Mouse (Mus musculus) midbrain, embryonic 15.5 days (tissue): ENCODE results near the gene Slc6a3. TPM values are rescaled to one million over a fixed set of nuclear protein-coding genes. Genes with fewer than 3 reads are reported as not detected.
A peak's percentile ranks its signal among the peaks of the same experiment; 100 is the strongest.

ENCODE experiments used
- ATAC-seq: fragments of 200-750 bp; cut with Nextera tagmentation; replicated peaks from 2 replicates; pipeline ENCODE4 v1.8.0; 2017; ENCODE audit warnings: moderate TSS enrichment
- H3K27ac ChIP-seq: fragments of 300-500 bp; sonication (generic); 2 replicates; pipeline ENCODE4 v1.5.1; 2015; ENCODE audit warnings: mild to moderate bottlenecking, inconsistent platforms
- H3K27me3 ChIP-seq: fragments of 300-500 bp; sonication (generic); replicated peaks from 2 replicates; pipeline ENCODE4 v1.6.1; 2015; ENCODE audit warnings: inconsistent platforms
- H3K36me3 ChIP-seq: fragments of 300-500 bp; sonication (generic); replicated peaks from 2 replicates; pipeline ENCODE4 v1.6.1; 2015; ENCODE audit warnings: inconsistent platforms
- H3K4me1 ChIP-seq: fragments of 300-500 bp; sonication (generic); 2 replicates; pipeline ENCODE4 v1.6.1; 2015; ENCODE audit warnings: inconsistent platforms
- H3K4me2 ChIP-seq: fragments of 300-500 bp; sonication (generic); 2 replicates; pipeline ENCODE4 v1.6.1; 2015; ENCODE audit warnings: inconsistent platforms, mild to moderate bottlenecking, moderate library complexity
- H3K4me3 ChIP-seq: fragments of 300-500 bp; sonication (generic); 2 replicates; pipeline ENCODE4 v1.5.1; 2015; ENCODE audit warnings: mild to moderate bottlenecking, inconsistent platforms
- H3K9ac ChIP-seq: fragments of 300-500 bp; sonication (generic); 2 replicates; pipeline ENCODE4 v1.6.1; 2015; ENCODE audit warnings: mild to moderate bottlenecking, inconsistent platforms
- H3K9me3 ChIP-seq: fragments of 300-500 bp; sonication (generic); 2 replicates; pipeline ENCODE4 v1.6.1; 2016; ENCODE audit warnings: inconsistent platforms
- WGBS: fragments of 180-500 bp; shearing (Covaris S2); methylation state at CpG from one replicate; pipeline ENCODE4 v1.1.7; 2015; ENCODE audit warnings: mixed read lengths; 5-methylcytosine and 5-hydroxymethylcytosine counted together
- polyA plus RNA-seq: library from polyadenylated mRNA; unstranded; fragments of >200 nt; fragmentation: Nextera tagmentation; extraction: Ambion mirVana; gene quantifications from 2 replicates; pipeline ENCODE4 v1.2.1, GENCODE M21; 2015

Slc6a3 gene
- polyA plus RNA-seq, result 10.9 and 13.3 TPM in 2 replicates

- Histone ChIP-seq H3K4me2 (peak within 1 kb of the TSS; percentile 91), H3K27me3 (peaks cover 40% of the 10 kb centered on the region)
- WGBS, result under 1% methylated on average over 26 of the region's 26 CpGs
Observed at GRCm38 (mm10) chr13:73536403-73536821, at the start of gene Slc6a3. Gene Slc6a3, plus strand, starts transcription at chr13:73536747.

DNA sequence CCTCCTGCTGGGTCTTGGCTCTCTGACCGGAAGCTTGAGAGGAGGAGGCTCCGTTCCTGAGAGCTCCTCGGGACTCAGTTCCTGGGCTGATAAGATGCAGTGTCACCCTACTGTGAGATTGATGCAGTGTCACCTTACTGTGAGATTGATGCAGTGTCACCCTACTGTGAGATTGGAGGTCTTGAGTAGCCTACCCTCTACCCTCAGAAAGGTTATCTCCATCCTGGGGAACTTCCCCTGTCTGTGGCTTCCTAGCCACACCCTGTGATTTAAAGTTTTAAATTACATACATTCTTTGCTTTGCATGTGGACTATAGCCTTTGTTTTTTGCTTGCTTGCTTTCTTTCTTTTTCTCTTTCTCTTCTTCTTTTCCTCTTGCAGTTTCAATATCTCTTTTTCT, 48.4 kb upstream of the Slc6a3 start:
- ATAC-seq, result no peak
- peaks cover 39% of the 10 kb centered on the region for H3K36me3 ChIP-seq
- 75% methylated on average over 3 of the region's 3 CpGs for WGBS
- H3K4me1 ChIP-seq, result no peaks in the 10 kb centered on the region
- H3K27ac ChIP-seq, result no peak overlapping the region
- no peaks in the 10 kb centered on the region for H3K27me3 ChIP-seq
- no peak overlapping the region for H3K4me2 ChIP-seq
- H3K9ac ChIP-seq, result no peak overlapping the region
- H3K4me3 ChIP-seq, result no peak overlapping the region
- no peaks in the 10 kb centered on the region for H3K9me3 ChIP-seq

More at GRCm38 (mm10) chr13:73536403-73536821, at the start of gene Slc6a3:
- peaks cover 12% of the 10 kb centered on the region for H3K4me1 ChIP-seq
- H3K27ac ChIP-seq, result no peak within 1 kb of the TSS
- no peaks in the 10 kb centered on the region for H3K36me3 ChIP-seq
- H3K4me3 ChIP-seq, result peak within 1 kb of the TSS; percentile 46
- H3K9ac ChIP-seq, result peak within 1 kb of the TSS; percentile 31
- no peaks in the 10 kb centered on the region for H3K9me3 ChIP-seq
- peak; percentile 82 for ATAC-seq

GRCm38 (mm10) chr13:73488707-73489106, 47.8 kb upstream of the Slc6a3 start:
- Histone ChIP-seq H3K4me2 (no peak overlapping the region), H3K9ac (no peak overlapping the region), H3K27ac (no peak overlapping the region), H3K27me3 (no peaks in the 10 kb centered on the region), H3K9me3 (no peaks in the 10 kb centered on the region), H3K36me3 (peaks cover 39% of the 10 kb centered on the region), H3K4me1 (no peaks in the 10 kb centered on the region), H3K4me3 (no peak overlapping the region)
- WGBS, result 90% methylated on average over 9 of the region's 9 CpGs
- peak; percentile 54; the same call in 1 of the 2 replicates for ATAC-seq

DNA sequence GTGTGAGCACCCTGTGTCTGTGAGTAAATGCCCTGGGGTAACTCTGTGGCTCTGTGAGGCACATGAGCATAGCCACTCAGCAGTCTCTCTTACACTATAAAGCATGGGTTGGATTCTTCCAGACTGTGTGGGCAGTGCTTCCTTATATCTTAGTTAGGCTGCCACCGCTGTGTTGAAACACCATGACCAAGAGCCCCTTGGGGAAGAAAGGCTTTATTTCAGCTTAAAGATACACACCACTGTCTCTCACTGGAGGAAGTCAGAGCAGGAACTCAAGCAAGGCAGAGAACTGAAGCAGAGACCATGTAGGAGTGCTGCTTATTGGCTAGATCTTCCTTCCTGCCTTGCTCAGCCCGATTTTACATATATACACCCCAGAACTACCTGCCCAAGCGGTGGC, 46.6 kb upstream of the Slc6a3 start:
- Histone ChIP-seq H3K27ac (no peak overlapping the region), H3K9ac (no peak overlapping the region)
- WGBS, result 91% methylated on average over 3 of the region's 3 CpGs

GRCm38 (mm10) chr13:73490564-73491170, 45.9 kb upstream of the Slc6a3 start:
- H3K4me1 ChIP-seq, result no peaks in the 10 kb centered on the region
- H3K27me3 ChIP-seq, result no peaks in the 10 kb centered on the region
- no peak overlapping the region for H3K9ac ChIP-seq
- ATAC-seq, result no peak
- no peaks in the 10 kb centered on the region for H3K9me3 ChIP-seq
- WGBS, result 81% methylated on average over 8 of the region's 8 CpGs
- no peak overlapping the region for H3K27ac ChIP-seq
- H3K36me3 ChIP-seq, result peaks cover 34% of the 10 kb centered on the region
- no peak overlapping the region for H3K4me2 ChIP-seq
- no peak overlapping the region for H3K4me3 ChIP-seq

More for the DNA sequence above, 46.6 kb upstream of the Slc6a3 start:
- Histone ChIP-seq H3K27me3 (no peaks in the 10 kb centered on the region), H3K4me3 (no peak overlapping the region), H3K4me2 (no peak overlapping the region), H3K4me1 (no peaks in the 10 kb centered on the region), H3K9me3 (no peaks in the 10 kb centered on the region), H3K36me3 (peaks cover 39% of the 10 kb centered on the region)
- ATAC-seq, result no peak

GRCm38 (mm10) chr13:73493183-73493582, 43.4 kb upstream of the Slc6a3 start:
- H3K4me2 ChIP-seq, result no peak overlapping the region
- peaks cover 30% of the 10 kb centered on the region for H3K36me3 ChIP-seq
- no peak overlapping the region for H3K4me3 ChIP-seq
- no peak overlapping the region for H3K27ac ChIP-seq
- H3K4me1 ChIP-seq, result no peaks in the 10 kb centered on the region
- no peak overlapping the region for H3K9ac ChIP-seq
- 91% methylated on average over 4 of the region's 4 CpGs for WGBS
- H3K9me3 ChIP-seq, result no peaks in the 10 kb centered on the region
- no peaks in the 10 kb centered on the region for H3K27me3 ChIP-seq
- no peak for ATAC-seq

- 97% methylated on average over 9 of the region's 9 CpGs for WGBS
- no peak for ATAC-seq
- Histone ChIP-seq H3K27ac (no peak overlapping the region), H3K4me3 (no peak overlapping the region), H3K27me3 (no peaks in the 10 kb centered on the region), H3K36me3 (peaks cover 31% of the 10 kb centered on the region), H3K4me1 (no peaks in the 10 kb centered on the region), H3K9ac (no peak overlapping the region), H3K4me2 (no peak overlapping the region), H3K9me3 (no peaks in the 10 kb centered on the region)
Observed at GRCm38 (mm10) chr13:73494528-73494927, 42.0 kb upstream of the Slc6a3 start.

- H3K27me3 ChIP-seq, result no peaks in the 10 kb centered on the region
- ATAC-seq, result no peak
- no peaks in the 10 kb centered on the region for H3K4me1 ChIP-seq
- no peak overlapping the region for H3K4me2 ChIP-seq
- H3K36me3 ChIP-seq, result peaks cover 22% of the 10 kb centered on the region
- H3K4me3 ChIP-seq, result no peak overlapping the region
- 83% methylated on average over 2 of the region's 2 CpGs for WGBS
- no peak overlapping the region for H3K9ac ChIP-seq
- H3K9me3 ChIP-seq, result no peaks in the 10 kb centered on the region
- no peak overlapping the region for H3K27ac ChIP-seq
Observed at GRCm38 (mm10) chr13:73496137-73496536, 40.4 kb upstream of the Slc6a3 start.

DNA sequence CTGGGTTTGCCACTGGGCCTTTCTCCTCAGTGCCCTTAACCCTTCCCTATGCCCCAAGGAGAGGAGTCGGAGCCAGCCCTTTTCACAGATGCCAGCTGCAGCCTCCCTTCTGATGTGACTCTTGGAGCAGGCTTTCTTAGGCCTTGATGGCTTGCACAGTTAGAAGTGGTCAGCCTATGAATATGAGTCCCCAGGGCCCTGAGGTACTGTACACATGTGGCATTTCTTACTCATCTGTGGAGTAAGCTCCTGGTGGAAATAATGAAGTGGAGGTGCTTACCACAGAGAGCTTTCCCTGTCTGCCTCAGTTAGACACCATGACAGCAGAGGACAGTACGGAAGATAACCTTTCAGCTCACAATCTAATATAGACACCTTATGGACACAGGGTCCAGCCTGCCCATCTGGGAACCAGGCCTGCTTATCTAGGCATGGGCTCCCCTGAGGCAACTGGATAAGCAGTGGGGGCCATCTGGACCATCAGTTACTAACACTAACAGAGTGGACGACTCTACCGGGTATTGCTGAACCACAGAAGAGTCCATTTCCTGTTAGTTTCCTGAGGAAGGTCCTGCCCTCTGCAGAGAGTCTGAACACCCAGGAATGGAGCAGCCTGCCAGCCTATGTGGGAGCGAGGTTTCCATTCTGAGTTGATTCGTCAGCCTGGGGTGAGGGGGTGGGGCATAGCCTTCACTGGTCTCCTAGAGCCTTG, 36.5 kb upstream of the Slc6a3 start:
- H3K4me1 ChIP-seq, result no peaks in the 10 kb centered on the region
- no peak overlapping the region for H3K4me2 ChIP-seq
- no peak for ATAC-seq
- H3K4me3 ChIP-seq, result no peak overlapping the region
- no peak overlapping the region for H3K27ac ChIP-seq
- peaks cover 19% of the 10 kb centered on the region; the same call in 1 of the 2 replicates for H3K36me3 ChIP-seq
- no peaks in the 10 kb centered on the region for H3K9me3 ChIP-seq
- 83% methylated on average over 6 of the region's 6 CpGs for WGBS
- H3K27me3 ChIP-seq, result no peaks in the 10 kb centered on the region
- H3K9ac ChIP-seq, result no peak overlapping the region

DNA sequence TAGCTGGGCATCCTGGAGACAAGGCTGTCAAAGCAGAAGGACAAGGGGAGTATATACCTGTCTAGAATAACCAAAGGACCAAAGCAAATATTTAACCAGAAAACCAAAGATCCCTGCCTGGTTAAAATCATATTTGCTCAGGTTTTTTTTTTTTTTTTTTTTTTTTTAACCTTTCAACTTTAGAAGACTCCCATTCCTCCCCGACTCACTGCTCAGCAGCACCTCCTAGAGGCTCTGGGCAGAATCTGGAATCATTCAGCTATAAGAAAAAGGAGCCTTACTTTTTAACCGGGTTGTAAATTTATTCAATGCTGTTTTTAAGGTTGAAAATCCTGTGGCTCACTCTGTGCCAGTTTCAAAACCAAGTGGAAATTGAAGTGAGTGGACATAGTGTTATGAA, 33.8 kb upstream of the Slc6a3 start:
- no peak for ATAC-seq
- WGBS, result 63% methylated on average over 2 of the region's 2 CpGs
- Histone ChIP-seq H3K9ac (no peak overlapping the region), H3K4me2 (no peak overlapping the region), H3K9me3 (no peaks in the 10 kb centered on the region), H3K4me1 (no peaks in the 10 kb centered on the region), H3K27ac (no peak overlapping the region), H3K27me3 (no peaks in the 10 kb centered on the region), H3K4me3 (no peak overlapping the region), H3K36me3 (peaks cover 15% of the 10 kb centered on the region; the same call in 1 of the 2 replicates)

GRCm38 (mm10) chr13:73505686-73506467, 30.7 kb upstream of the Slc6a3 start:
- Histone ChIP-seq H3K9me3 (no peaks in the 10 kb centered on the region), H3K27ac (no peak overlapping the region), H3K4me3 (no peak overlapping the region), H3K4me1 (no peaks in the 10 kb centered on the region), H3K9ac (no peak overlapping the region), H3K27me3 (no peaks in the 10 kb centered on the region), H3K36me3 (0 out of 2 replicates have a peak, but pooled peaks cover 4% of the 10 kb centered on the region), H3K4me2 (no peak overlapping the region)
- 0 out of 2 replicates have a peak, but pooled peaks have one; percentile 55 for ATAC-seq
- WGBS, result 71% methylated on average over 7 of the region's 7 CpGs

DNA sequence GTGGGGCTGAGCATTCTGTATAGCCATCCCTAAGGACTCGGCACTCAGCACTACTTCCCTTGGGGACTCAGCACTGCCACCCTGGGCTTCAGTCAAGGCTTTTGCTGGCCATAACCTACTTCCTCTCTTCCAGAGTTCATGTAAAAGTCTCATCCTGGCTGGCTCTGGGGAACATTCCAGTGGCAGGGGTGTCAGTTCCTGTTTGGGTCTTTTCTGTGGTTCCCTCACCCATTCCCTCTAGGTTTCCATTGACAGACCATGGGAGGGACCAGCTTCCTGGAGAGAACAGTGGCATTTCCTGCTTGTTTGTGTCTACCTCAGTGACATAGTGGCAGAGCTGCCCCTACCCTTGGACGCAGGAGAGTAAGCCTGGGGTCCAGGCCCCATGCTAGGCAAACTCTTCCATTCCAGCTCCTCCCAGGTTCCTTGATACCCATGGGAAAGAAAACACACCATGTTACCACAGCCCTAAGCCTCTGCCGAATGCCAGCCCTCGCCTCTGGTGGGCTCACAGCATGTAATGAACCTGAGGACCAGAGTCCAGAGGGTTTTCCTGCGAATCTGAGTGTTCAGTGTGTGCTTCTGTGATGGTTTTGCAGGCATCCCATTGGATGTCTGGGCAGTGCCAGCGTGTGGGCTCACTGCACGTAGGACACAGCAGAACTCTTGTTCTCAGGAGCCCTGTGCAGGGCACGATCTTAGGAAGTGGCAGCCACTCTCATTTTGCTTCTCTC, 27.6 kb upstream of the Slc6a3 start:
- Histone ChIP-seq H3K27ac (no peak overlapping the region), H3K4me2 (no peak overlapping the region), H3K27me3 (no peaks in the 10 kb centered on the region), H3K4me3 (no peak overlapping the region), H3K9me3 (no peaks in the 10 kb centered on the region), H3K4me1 (no peaks in the 10 kb centered on the region), H3K9ac (no peak overlapping the region), H3K36me3 (peaks cover 18% of the 10 kb centered on the region)
- WGBS, result 88% methylated on average over 8 of the region's 8 CpGs
- no peak for ATAC-seq
